Mouse (Mus musculus): ENCODE measurements around the gene Wdr91.

Gene Wdr91

GRCm38 (mm10) chr6:34879101-34879740, 31.5 kb downstream of the Wdr91 start:
- no peak for DNase-seq (ENCODE audit: low spot score)

DNA sequence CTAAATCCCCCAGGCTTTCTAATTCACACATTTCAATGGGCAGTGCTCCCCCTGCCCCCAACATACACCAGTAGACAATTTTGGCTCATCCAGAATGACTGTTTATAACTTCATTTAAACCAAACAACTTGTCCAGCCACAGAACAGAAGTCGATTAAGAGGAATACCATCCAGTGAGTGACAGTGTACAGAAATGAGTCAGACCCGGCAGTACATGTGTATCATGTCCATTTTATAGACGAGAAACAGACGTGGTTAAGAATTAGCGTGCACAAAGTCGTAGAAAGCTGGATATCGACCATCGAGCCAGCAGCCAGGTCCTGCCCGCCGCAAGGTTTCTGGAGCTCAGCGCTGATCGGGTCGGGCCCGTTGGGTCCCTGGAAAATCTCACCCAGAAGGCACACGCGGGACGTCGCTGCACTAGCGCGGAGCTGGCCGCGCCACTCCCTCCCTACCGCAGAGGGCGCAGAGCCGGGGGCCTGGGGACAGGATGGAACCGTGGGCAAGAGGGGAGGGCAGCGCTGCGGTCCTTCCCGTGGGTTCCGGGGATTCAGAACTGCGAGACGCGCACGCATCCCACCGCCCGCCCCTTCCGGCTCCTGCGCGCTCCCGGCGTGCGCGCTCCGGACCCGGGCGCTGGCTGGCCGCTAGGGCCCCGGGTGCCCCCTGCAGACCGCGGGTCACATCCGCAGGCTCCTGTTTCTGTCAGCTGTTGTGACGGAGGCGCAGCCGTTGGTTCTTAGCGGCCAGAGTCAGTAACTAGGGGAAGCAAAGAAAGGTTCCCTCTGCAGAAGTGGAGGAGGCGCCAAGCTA, 33.0 kb downstream of the Wdr91 start, which contains the start of gene Cyren:
Gene Cyren, minus strand, starts transcription at position 552 of the 813 bp plus-strand sequence.
- peak; percentile 94 for DNase-seq (ENCODE audit: low spot score)

- DNase-seq (ENCODE audit: low spot score): no peak
Measured at GRCm38 (mm10) chr6:34876835-34877156, 33.9 kb downstream of the Wdr91 start.

DNA sequence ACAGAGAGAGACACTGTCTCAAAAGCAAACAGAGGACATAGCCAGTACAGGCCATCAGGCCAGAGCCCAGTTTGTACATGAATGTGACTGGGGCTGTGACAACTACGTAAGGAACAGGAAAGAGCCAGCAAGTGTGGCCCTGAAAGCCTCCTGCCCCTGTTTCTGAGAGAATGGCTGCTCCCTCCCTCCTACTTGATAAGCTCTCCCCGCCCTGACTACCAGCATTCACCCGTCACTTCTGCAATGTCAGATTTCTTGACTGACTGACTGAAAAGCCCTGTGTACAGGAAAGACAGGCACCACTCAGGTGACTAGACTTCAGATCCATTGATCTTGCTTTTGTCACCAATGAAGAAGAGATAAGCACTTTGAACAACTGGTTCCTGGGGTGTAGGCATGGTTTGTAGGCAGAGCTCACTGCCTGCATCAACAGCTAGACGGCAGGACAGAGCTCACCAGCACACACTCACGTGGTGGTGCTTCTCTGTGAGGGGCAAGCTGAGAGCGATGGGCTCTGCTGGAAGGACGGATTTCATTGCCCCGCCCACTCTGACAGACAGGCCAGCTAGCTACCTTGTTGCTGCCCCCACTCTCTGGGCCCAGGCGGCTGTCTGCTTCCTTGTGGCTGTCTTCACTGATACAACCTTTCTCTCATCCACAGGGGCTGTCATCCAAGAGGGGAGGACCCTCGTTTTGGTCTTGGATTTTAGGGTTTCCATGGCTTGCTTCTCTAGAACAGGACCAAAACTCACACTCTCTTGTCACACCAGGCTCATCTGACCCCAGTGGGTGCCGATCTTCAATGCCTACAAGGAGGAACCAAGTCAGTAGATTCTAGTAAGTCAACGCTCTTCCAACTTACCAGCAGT, 34.5 kb downstream of the Wdr91 start:
- no peak for DNase-seq (ENCODE audit: low spot score)

GRCm38 (mm10) chr6:34875268-34875761, 35.4 kb downstream of the Wdr91 start:
- DNase-seq (ENCODE audit: low spot score): no peak

GRCm38 (mm10) chr6:34874101-34874921, 36.4 kb downstream of the Wdr91 start:
- no peak for DNase-seq (ENCODE audit: low spot score)

- no peak for DNase-seq (ENCODE audit: low spot score)
Measured at GRCm38 (mm10) chr6:34872871-34873270, 37.8 kb downstream of the Wdr91 start.

DNA sequence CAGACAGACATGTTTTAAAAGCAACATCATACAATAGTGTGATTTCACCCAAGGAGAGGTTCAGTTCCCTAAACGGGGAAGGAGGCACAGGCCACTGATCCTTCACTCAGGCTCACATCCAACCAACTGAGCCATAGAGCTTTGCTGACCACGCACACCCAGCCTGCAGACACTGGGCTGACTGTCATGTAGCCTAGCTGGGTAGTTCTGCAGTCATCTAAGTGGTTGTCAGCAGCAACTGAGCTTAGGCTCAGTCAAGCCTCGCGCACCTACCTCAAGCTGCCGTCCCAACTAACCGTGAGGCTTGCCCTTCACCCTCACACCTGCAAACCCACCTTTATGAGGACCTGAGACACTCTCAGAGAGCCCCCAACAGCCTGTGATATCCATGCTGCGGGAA, 38.7 kb downstream of the Wdr91 start:
- no peak for DNase-seq (ENCODE audit: low spot score)

DNA sequence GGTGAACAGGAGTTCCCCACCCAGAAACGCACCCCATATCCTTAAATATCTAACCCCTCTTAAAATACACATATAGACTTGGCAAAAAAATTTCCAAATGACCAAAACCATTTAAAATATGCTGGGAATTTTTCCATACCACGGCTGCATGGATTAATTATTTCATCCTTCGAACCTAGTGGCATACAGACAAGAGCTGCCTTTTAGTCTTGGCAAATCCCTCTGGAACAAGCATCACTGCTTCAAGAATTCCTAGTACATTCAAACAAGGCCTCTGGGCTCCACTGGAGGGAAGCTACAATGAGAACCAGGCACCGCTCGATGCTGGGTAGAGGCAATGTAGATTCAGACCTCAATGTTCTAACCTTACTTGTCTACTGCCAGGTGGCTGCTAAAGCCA, 40.0 kb downstream of the Wdr91 start:
- DNase-seq (ENCODE audit: low spot score): no peak

DNA sequence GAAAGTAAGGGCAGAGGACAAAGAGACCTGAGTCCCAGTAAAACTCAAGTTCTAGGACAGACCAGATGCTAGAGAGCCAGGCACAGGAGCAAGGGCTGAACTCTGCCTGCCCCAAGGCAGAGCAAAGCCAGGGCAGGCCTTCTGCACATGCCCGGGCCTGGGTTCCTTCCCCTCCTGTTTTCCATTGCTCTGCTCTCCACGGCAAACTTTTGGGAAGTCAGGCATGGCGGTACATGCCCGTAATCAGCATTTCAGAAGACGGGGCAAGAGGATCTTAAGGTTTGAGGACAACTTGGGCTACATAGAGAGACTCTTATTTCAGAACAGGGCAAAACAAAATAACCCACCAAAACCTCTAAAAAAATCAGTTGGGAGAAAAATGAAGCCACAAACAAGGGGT, 40.5 kb downstream of the Wdr91 start:
- DNase-seq (ENCODE audit: low spot score): no peak

- peak; percentile 33 for DNase-seq (ENCODE audit: low spot score)
Measured at GRCm38 (mm10) chr6:34869225-34869915, 41.3 kb downstream of the Wdr91 start.

DNA sequence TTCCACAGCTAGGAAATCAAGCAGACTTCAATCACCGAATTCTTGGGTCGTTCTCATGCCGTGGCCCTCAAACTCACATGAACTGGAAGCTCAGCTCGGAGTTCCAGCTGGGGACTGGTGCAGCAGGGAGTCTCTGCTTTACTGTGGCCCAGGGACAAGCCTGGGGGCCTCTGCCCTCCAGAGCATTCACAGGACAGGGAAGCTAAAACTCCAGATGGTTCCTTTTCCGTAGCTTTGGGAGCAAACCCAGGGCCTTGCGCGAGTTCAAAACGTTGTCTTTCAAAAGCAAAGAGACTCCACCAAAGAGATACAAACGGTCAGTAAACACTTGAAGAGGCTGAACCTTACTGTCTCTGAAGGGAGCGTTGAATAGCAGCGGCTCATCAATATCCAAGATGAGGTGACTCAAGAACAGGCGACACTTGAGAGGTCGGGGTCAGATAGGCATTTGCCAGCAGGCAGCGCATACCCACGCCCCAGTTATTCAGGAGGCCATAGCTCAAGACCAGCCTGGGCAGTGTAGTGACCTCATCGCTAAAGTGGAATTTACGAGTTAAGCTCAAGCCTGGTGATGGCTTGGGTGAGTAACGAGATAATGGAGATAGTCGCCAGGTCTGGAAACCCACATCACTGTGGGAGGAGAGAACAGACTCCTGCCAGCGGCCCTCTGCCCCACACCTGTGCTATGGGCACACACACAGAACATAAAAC, 42.0 kb downstream of the Wdr91 start:
- DNase-seq (ENCODE audit: low spot score): no peak

DNA sequence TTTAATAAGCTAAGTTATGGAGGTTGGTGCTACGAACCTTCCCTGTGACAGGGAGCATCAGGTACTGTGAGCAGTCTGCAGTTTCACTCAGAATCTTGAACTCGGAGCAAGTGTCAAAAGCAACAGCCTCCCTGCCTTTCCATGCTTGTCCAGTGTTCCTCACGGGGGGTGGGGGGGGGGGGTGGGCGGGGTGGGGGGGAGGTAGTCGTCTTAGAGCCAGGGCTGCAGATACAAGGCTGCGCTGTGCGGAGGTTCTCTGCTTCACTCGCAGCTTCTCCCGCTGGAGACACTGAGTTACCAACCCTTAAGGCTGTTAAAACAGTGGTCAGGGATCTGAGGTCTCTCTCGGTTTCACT, 42.7 kb downstream of the Wdr91 start:
- DNase-seq (ENCODE audit: low spot score): no peak

GRCm38 (mm10) chr6:34867301-34867994, 43.2 kb downstream of the Wdr91 start:
- DNase-seq (ENCODE audit: low spot score): no peak

DNA sequence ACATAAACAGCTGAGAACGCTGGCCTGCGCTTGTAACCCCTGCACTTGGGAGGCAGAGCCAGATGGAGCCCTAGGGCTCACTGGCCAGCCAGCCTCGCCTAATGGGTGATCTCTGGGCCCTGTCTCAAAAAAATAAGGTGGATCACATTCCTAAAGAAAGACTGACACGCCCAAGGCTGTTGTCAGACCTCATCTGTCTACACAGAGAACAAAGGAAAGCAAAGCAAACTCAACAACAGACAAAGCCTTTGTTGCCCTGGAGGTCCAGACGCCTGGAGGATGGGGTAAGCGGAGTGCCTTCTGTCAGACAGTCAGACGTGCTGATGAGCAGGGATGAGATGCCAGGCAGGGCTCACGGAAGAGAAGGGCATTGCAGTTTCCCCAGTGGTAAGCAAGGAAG, 43.9 kb downstream of the Wdr91 start:
- DNase-seq (ENCODE audit: low spot score): peak; percentile 27

DNA sequence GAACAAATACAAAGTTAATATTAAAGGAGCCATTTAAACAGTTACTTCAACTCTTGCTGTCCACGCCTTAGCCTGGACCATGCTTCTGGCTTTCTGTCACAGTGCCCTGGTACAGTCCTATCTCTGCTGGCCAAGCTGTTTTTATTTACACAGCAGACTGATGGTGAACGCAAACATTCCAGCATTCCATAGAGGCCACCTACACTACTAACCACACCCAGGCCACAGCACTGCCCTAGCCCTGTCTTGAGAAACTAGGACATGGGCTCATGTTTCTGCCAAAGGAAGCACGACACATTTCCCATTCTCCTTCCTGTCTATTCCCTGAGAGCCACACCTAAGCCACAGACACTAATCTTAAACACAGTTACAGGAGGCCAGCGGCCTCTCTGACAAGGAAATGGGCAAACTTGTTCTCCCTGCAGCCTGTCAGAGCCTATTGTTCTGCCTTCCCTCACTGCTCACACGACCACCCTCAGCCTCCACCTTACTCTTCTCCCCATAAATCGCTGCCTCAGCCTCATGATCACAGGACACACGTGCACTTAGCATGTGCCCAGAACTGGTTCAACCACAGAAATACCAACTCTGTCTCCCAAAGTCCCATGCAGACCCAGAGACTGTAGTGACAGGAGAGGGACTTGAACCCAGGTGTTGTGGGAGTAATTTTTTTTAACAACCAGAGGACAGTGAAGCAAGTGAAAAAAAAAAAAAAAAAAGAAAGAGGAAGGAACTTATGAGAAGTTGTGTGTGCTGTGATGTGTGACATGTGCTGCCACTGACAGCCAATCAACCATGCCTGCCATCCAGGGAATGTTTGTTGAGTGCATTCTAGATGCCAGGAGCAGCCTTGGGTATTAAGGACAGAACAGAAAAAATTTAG, 44.7 kb downstream of the Wdr91 start:
- no peak for DNase-seq (ENCODE audit: low spot score)

- no peak for DNase-seq (ENCODE audit: low spot score)
Measured at GRCm38 (mm10) chr6:34865213-34865612, 45.5 kb downstream of the Wdr91 start.

GRCm38 (mm10) chr6:34863786-34864514, 46.7 kb downstream of the Wdr91 start:
- no peak for DNase-seq (ENCODE audit: low spot score)

Measured in embryo, embryonic 10.5 days (tissue).